Mouse (Mus musculus): ENCODE results near the gene Hs2st1. TPM values are rescaled to one million over a fixed set of nuclear protein-coding genes. Genes with fewer than 3 reads are reported as not detected.

The Hs2st1 gene
- total RNA-seq, 2 experiments from 2014 or later: 8.8 to 11.2 TPM

DNA sequence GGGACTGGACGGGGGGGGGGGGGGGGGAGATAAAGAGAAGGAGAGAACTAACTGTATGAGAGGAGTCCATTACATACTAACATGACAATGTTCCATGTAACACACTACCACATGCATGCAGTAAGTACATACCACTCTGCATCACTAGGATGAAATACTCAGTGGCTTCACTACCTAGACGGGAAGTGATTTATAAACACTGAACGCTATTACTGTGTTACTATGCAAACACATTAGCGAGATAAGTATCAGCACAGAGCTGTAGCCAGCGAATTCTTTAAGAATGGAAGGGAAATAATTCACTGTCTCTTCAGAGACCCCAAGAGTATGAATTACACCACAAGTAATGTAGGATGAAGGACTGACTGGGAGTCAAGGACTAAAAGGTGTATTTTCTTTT lies 51.1 kb downstream of the Hs2st1 start:
- intact Hi-C loops (cut with DNase I): no loop called here
- DNase-seq: no peak

DNA sequence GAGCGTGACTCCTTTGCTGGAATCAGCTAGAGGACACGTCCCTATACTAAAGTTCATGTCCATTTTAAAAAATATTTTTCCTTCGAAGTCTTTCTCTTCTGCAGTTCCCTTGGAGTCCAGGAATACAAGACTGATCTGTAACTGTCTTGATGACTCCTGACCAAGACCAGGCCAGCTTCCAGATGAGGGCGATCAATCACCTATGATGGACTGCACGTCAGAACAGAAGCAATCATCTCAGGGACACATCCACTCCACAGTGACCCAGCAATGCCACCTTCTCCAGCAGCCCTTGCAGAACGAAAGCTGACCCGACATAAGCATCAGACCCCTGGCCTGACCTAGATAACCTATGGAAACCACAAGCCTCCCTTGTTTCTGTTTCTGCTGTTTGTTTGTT lies 54.7 kb downstream of the Hs2st1 start:
- intact Hi-C loops (cut with DNase I): no loop called here
- no peak for DNase-seq

- DNase-seq: no peak
- intact Hi-C loops (cut with DNase I): no loop called here
Observed at GRCm38 (mm10) chr3:144514122-144514505, 55.9 kb downstream of the Hs2st1 start.

GRCm38 (mm10) chr3:144513169-144514121 lies 56.5 kb downstream of the Hs2st1 start:
- intact Hi-C loops (cut with DNase I): no loop called here
- DNase-seq: no peak

DNA sequence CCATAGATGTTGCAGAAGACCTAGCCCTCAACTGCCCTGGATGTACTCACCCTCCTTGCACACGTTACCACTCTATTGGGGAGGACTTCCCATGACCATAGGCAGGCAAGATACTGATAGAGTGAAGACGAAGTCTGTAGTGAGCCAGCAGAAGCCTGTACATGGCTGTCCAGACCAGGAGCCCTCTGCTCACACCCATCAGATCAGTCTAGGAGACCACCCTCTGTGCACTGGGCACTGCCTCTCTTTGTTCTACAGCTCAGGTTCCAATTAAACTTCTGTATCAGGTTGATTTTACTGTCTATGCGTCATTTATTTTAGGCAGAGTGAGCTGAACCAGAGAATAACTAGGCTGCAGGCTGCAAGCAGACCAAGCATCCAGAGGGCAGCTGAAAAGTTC lies 59.3 kb downstream of the Hs2st1 start:
- no peak for DNase-seq
- intact Hi-C loops (cut with DNase I): no loop called here

GRCm38 (mm10) chr3:144508342-144508741 lies 61.6 kb downstream of the Hs2st1 start:
- DNase-seq: no peak
- intact Hi-C loops (cut with DNase I): no loop called here

GRCm38 (mm10) chr3:144507885-144508284 lies 62.1 kb downstream of the Hs2st1 start:
- no peak for DNase-seq
- intact Hi-C loops (cut with DNase I): no loop called here

GRCm38 (mm10) chr3:144506213-144506612 lies 63.8 kb downstream of the Hs2st1 start:
- DNase-seq: peak in 1 of 2 experiments; percentile 25
- intact Hi-C loops (cut with DNase I): no loop called here

DNA sequence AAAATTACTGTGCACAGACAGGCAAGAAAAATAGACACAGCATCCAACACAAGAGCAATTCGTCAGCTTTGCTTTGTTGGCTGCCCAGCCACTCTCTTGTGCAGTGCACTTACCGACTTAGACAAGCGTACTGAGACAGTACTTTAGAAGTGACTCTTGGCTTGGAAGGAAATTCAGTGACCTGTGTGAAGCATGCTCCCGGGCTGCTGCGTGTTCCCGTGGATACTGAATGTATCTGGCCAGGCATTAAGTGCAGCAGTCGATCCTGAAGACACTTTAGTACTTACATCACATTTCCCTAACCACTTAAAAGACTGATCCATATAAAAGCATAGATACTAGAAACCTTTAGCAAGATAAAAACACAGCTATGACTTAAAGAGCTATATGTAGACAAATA lies 68.1 kb downstream of the Hs2st1 start:
- no peak for DNase-seq
- intact Hi-C loops (cut with DNase I): no loop called here

GRCm38 (mm10) chr3:144496762-144497161 lies 73.2 kb downstream of the Hs2st1 start:
- intact Hi-C loops (cut with DNase I): no loop called here
- no peak for DNase-seq

GRCm38 (mm10) chr3:144494838-144495237 lies 75.1 kb downstream of the Hs2st1 start:
- intact Hi-C loops (cut with DNase I): no loop called here
- no peak for DNase-seq

DNA sequence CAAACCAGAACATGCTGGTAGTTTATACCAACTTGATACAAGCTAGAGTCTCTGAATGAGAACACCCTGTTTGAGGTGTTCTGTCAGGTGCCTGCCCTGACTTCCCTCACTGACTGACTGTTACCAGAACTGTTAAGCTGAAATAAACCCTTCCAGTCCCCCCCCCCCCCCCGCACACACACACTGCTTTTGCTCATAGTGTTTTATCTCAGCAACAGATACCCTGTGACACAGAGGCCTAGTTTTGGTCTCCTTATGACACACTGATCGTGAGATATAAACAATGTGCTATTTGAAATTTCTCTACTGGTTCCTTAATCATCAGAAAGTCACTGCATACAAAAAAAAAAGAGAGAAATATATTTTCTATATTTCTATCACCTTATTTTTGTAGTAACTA lies 81.2 kb downstream of the Hs2st1 start:
- intact Hi-C loops (cut with DNase I): no loop called here

GRCm38 (mm10) chr3:144480595-144480994 lies 89.4 kb downstream of the Hs2st1 start:
- DNase-seq: no peak
- intact Hi-C loops (cut with DNase I): no loop called here

More for the DNA sequence above, 81.2 kb downstream of the Hs2st1 start:
- DNase-seq: no peak

- no peak for DNase-seq
Observed at GRCm38 (mm10) chr3:144478427-144478794, 91.6 kb downstream of the Hs2st1 start.

GRCm38 (mm10) chr3:144477707-144478426 lies 92.1 kb downstream of the Hs2st1 start:
- intact Hi-C loops (cut with DNase I): no loop called here
- no peak for DNase-seq

More at GRCm38 (mm10) chr3:144478427-144478794, 91.6 kb downstream of the Hs2st1 start:
- intact Hi-C loops (cut with DNase I): no loop called here

DNA sequence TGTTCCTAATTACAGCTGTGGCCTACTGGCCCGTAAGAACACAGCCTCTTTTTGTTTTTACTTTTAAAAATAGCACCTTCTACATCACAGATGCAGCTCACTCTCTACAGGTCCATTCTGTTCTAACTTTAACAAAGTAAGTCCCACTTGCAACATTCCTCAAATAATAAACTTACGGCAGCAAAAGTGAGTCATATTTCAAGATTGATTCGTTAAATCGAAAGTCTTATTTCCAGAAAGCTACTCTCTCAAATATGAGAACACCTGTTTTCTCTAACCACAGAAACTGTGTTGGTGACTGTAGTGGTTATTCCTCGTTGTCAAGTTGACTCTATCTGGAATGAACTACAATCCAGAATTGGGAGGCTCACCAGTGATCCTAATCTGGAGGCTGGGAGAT lies 94.1 kb downstream of the Hs2st1 start:
- DNase-seq: no peak
- intact Hi-C loops (cut with DNase I): no loop called here

- DNase-seq: no peak
- intact Hi-C loops (cut with DNase I): no loop called here
Observed at GRCm38 (mm10) chr3:144474726-144475125, 95.3 kb downstream of the Hs2st1 start.

DNA sequence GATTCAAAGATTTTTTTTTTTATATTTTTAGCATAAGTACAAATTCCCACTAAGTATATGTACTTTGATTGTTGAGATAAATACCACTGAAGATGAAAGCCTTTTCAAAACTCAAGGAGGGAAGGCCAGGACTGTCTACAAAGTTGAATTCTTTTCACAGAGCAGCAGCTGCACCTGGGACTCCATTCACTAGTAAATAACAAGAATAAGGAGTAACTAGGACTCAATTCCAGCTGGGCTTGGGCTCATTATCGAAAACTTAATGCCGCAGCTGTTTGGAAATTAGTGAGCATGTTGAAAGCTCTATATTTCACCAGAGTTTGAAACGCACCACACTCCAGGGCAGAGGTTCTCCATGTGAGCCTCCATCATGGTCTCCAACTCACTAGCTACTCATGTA lies 98.0 kb downstream of the Hs2st1 start:
- intact Hi-C loops (cut with DNase I): no loop called here
- DNase-seq: no peak

- DNase-seq: no peak
- intact Hi-C loops (cut with DNase I): no loop called here
Observed at GRCm38 (mm10) chr3:144470901-144471300, 99.1 kb downstream of the Hs2st1 start.

DNA sequence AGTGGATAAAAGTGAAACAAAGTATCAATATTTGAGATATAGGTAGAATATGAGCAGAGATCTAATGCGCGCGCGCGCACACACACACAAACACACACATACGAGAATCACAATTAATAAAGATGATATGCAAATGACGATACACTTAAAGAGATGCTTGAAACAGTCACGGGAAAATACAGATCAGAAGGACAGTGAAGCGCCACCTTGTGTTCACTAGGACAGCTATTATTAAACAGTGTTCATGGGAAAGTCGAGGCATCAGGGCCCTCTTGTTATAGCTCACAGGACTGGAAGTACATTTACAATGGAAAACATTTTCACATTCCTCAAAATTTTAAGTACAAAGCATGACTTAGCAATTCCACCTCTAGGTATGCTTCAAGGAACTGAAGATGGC lies 102.5 kb downstream of the Hs2st1 start:
- intact Hi-C loops (cut with DNase I): no loop called here
- no peak for DNase-seq

GRCm38 (mm10) chr3:144466108-144466678 lies 103.8 kb downstream of the Hs2st1 start:
- DNase-seq: no peak
- intact Hi-C loops (cut with DNase I): no loop called here

All from heart, postnatal 36 days (tissue).